Mouse (Mus musculus) duodenum, adult 2 months (tissue): ENCODE measurements around the gene Prr5. TPM values are rescaled to one million over a fixed set of nuclear protein-coding genes. Genes with fewer than 3 reads are reported as not detected.

ENCODE experiments used
- polyA plus RNA-seq: library from polyadenylated mRNA; depleted of rRNA; stranded (reverse); fragments of >200 nt; gene quantifications from 2 replicates; pipeline ENCODE4 v1.2.3, GENCODE M21; 2012; ENCODE audit warnings: low replicate concordance; rRNA removed

Gene Prr5
- polyA plus RNA-seq, result 76.2 and 122 TPM in 2 replicates

GRCm38 (mm10) chr15:84668938-84669747, at the start of gene Prr5:
TSS of gene Prr5 (plus strand) at chr15:84669620.

GRCm38 (mm10) chr15:84719791-84720190, 50.4 kb downstream of the Prr5 start, which contains the start of gene Arhgap8:
TSS of gene Arhgap8 (plus strand) at chr15:84720052.

Other genes with a start within 250 kb of the Prr5 start
- gene Shisal1, start 222.5 kb upstream of the Prr5 start, polyA plus RNA-seq, result 3.6 and 10.1 TPM in 2 replicates
- 1.1 and 1.9 TPM in 2 replicates for gene Rtl6, start 111.8 kb upstream of the Prr5 start, polyA plus RNA-seq
- gene Arhgap8, start 50.4 kb downstream of the Prr5 start, polyA plus RNA-seq, result 5.2 and 8.0 TPM in 2 replicates
- gene Phf21b, start 186.4 kb downstream of the Prr5 start, polyA plus RNA-seq, result 3.1 and 6.2 TPM in 2 replicates